Mouse (Mus musculus) macrophage (primary cell): ENCODE data around the gene Gatb. TPM values are rescaled to one million over a fixed set of nuclear protein-coding genes. Genes with fewer than 3 reads are reported as not detected.
"Not testable (repeated sequence)": the region's sequence is repeated elsewhere in the genome, so short reads cannot be mapped to it uniquely, and the experiment has no call there.

ENCODE experiments used
- H3K27ac ChIP-seq: fragments of 350-480 bp; formaldehyde crosslinking; 2 replicates; pipeline ENCODE4 v1.9.0; 2021
- H3K36me3 ChIP-seq: fragments of 350-480 bp; formaldehyde crosslinking; 2 replicates; pipeline ENCODE4 v1.9.0; 2021; ENCODE audit errors: inconsistent target
- H3K4me3 ChIP-seq: fragments of 350-480 bp; formaldehyde crosslinking; 2 replicates; pipeline ENCODE4 v1.9.0; 2021; ENCODE audit errors: inconsistent target
- H3K79me2 ChIP-seq: fragments of 350-480 bp; formaldehyde crosslinking; 2 replicates; pipeline ENCODE4 v1.9.0; 2021; ENCODE audit errors: inconsistent target
- WGBS: methylation state at CpG from one replicate; pipeline ENCODE4 v1.1.7; 2026; ENCODE audit warnings: inconsistent platforms; ENCODE audit not compliant: missing documents; 5-methylcytosine and 5-hydroxymethylcytosine counted together
- polyA plus RNA-seq: library from polyadenylated mRNA; stranded (reverse); fragments of 250-400 nt; gene quantifications from 3 replicates; pipeline ENCODE4 v1.2.4, GENCODE M21; 2018; ENCODE audit warnings: inconsistent platforms
- total RNA-seq, 78 experiments: library from RNA; depleted of rRNA; stranded (reverse); fragments of 250-400 nt; gene quantifications; 1 replicate in 9 of 78; 2 replicates in 24 of 78; 3 replicates in 43 of 78; 4 replicates in 2 of 78; pipeline ENCODE4 v1.2.4; 2018; ENCODE audit warnings: inconsistent platforms in 56 of 78

Gatb gene
- 10 to 100 TPM in 22 of 26 experiments, 1 to 10 TPM in 4; 4.8 to 34.7 (median 20.1) TPM for total RNA-seq (2018; cell fraction: chromatin; rRNA removed)
- total RNA-seq (2018; cell fraction: cytosol; rRNA removed) = 10 to 100 TPM in 3 of 26 experiments, 1 to 10 TPM in 23; 5.5 to 11.7 (median 9.0) TPM
- total RNA-seq (2018; cell fraction: nucleus; rRNA removed) = 10 to 100 TPM in 16 of 26 experiments, 1 to 10 TPM in 10; 4.0 to 29.8 (median 12.2) TPM
- 8.0 to 10.4 TPM (median 8.6 TPM) in 3 replicates for polyA plus RNA-seq

DNA sequence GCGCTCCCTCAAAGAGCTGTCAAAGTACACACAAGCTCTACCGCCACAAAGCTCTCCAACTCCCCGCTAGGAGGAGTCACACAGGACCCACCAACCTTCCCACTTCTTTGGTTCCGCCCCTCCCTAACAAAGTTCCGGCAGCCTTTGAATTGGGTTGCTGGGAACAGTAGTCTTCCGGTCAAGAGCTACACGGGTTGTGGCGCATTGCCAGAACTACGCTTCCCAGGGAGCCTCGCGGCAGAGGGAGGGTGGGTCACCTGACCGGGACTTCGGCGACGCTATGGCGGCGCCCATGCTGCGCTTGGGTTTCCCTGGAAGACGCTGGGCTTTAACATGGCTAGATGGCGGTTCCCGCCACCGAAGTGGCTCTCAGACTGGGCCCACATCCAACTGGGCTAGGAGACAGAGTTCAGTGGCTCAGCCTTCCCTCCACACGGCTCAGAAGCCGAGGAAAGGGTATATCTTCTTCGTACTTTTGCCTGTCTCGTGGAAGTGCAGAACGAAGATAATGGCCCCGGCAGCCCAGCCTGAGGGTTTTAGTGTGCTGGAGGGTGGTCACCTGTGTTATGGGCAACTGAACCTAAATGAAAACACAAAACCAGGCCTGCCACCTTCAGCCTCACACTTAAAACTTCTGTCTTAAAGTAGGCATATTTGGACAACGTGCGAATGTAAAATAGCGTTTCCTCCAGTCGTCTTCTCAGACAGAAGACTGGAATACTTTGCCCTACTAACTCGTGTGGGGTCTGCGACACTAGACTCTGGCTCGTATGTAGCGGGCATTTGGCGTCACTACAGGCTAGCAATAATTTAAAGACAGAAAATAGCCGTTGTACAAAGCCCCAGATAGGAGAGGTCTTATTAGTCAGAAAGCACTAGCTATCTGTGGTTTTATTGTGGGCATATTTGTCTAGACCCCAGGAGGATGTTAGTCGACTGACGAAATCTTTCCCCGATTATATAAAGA lies at the start of gene Gatb:
Gene Gatb (plus strand): TSS at position 256 of the 967 bp plus-strand sequence.
- 2% methylated on average over 41 of the region's 41 CpGs for WGBS
- Histone ChIP-seq H3K4me3 (peak within 1 kb of the TSS; percentile 95), H3K79me2 (no peaks in the 10 kb centered on the region), H3K27ac (peak within 1 kb of the TSS; percentile 67), H3K36me3 (peaks cover 11% of the 10 kb centered on the region; the same call in 1 of the 2 replicates)

DNA sequence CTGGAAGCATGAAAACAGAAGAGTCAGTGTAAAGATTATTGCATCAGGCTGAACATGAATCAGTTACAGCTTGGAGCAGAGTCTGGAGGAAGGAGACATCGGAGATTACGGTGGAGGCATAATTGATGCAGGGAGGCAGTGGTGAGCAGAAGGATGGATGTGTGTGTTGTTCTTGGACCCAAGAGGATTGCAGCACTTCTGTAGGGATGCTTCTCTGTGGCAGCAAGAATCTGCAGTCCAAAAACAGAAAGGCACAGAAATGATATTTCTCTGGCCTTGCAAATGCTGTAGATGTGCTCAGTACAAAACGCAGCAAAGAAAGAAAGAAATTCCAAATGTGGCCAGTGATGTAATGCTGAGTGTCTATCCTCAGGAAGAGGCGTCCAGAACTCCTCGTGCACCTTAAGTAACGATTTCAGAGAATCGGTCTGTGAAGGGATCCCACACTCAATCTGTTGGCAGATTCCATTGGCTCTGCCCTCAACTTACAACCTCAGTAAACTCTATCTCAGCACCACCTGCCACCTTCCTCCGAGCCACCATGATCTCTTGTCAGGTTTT lies 43.2 kb upstream of the Gatb start:
- Histone ChIP-seq H3K36me3 (no peaks in the 10 kb centered on the region), H3K79me2 (no peaks in the 10 kb centered on the region), H3K27ac (no peak overlapping the region), H3K4me3 (no peak overlapping the region)
- WGBS = 98% methylated on average over 8 of the region's 8 CpGs

DNA sequence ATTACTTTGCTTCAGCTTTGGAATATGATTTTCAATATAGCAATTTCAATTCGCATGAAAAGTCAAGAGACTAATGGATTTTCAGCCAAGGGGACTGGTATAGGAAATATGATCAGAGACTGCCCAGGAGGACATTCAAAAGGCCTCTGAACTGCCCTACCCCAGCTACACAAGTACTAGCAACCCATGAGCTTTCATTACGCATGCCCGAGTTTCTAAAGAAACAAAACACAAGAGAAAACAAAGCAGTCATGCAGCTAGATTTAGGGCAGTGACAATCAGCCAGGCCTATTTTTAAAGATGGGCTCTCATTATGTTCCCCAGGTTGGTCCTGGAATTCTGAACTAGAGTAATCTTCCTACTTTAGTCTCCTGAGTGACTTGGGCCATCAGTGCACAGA lies 41.5 kb upstream of the Gatb start:
- 98% methylated on average over 3 of the region's 3 CpGs for WGBS

DNA sequence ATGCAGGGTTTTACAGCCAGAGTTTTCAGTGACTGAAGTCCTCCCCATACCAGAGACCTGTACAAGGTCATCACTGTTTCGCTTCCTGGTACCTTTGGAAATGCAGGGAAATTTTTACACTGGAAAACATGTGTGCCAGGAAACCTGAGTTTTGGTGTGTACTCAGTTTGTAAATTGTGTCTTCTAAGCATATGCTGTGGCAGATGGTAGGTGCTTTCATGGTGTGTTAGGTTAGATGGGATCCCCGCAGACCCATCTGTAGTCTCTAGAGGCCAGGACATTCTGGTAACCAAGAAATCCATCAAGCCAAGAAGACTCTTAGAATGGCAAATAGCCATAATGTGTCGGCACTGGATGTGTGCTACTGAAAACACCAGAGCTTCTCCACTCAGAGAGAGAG lies 38.9 kb upstream of the Gatb start:
- 100% methylated on average over 3 of the region's 3 CpGs for WGBS
- no peaks in the 10 kb centered on the region for H3K36me3 ChIP-seq
- H3K4me3 ChIP-seq = no peak overlapping the region
- H3K79me2 ChIP-seq = no peaks in the 10 kb centered on the region
- H3K27ac ChIP-seq = no peak overlapping the region

More for the DNA sequence above, 41.5 kb upstream of the Gatb start:
- Histone ChIP-seq H3K36me3 (no peaks in the 10 kb centered on the region), H3K79me2 (no peaks in the 10 kb centered on the region), H3K4me3 (no peak overlapping the region), H3K27ac (no peak overlapping the region)

DNA sequence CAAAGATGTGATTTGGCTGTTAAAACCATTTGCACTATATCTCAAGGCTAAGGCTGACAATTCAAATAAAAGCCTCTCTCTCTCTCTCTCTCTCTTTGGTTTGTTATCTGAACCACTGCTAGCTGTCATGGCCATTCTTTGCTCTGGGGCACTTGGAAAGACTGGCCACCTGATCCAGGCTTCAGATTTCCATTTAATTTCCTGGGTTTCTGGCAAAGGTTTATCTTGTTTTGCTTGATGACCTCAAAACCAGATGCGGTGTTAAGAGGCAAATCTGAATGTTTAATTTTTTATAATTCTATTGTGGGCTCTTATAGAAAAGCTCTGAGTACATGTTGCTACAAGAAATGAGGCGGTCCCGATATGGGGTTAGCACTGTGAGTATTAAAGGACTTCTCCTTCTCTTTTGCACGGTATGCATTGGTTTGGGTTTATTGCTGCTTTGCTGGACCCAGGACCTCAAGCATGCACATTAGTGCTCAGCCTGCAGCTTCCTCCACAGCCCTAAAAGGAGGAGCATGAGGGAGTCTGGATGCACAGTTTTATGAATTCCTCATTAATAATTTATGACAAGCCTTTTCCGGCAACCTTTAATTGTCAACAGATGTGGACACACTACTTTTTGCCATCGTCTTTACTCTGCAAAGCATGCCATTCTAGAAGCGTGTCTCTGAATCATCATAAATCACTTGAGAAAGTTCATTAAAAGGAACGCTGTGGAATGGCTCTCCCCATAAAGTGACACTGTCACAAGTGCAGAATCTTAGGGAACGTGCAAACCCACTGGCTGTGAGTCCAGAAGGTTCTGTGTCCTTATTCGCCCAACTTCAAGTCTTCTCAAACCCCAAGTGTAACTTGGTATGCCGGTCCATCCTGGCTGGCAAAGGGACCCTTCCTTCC lies 38.0 kb upstream of the Gatb start:
- Histone ChIP-seq H3K79me2 (no peaks in the 10 kb centered on the region), H3K4me3 (no peak overlapping the region), H3K27ac (no peak overlapping the region), H3K36me3 (no peaks in the 10 kb centered on the region)
- WGBS = 90% methylated on average over 11 of the region's 11 CpGs

DNA sequence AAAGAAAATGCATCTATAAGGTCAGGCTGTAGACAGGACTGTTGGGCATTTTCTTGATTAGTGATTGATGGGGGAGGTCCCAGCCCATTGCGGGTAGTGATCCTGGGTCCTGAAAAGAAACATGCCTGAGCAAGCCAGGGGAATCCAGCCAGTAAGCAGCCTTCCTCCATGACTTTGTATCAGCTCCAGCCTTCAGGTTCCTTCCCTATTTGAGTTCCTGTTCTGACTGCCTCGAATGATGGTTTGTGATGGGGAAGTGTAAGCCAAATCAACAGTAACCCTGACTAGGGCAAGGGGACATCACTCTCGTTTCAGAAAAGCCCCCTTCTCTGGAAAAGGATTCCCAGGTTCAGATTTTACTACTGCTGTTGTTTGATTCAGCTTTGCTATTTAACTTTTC lies 31.2 kb upstream of the Gatb start:
- Histone ChIP-seq H3K79me2 (no peaks in the 10 kb centered on the region), H3K27ac (no peak overlapping the region), H3K4me3 (no peak overlapping the region), H3K36me3 (no peaks in the 10 kb centered on the region)
- WGBS = 2% methylated on average over 3 of the region's 3 CpGs

DNA sequence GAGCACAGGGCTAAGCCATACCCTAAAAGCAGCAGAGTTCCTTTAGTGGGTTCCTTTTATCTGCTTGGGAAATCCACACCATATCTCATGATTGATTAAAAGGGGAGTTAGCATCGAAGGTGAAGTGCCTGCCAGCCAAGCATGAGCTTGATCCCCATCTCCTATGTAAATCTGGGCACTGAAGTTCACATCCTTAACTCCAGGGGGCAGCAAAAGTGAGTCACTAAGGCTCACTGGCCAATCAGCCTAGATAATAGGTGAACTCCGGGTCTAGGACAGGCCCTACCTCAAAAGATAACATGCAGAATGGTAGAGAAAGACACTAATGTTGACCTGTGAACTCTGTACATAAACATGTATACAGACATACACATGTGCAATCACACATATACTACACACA lies 30.3 kb upstream of the Gatb start:
- WGBS = 72% methylated on average over 2 of the region's 2 CpGs
- Histone ChIP-seq H3K4me3 (no peak overlapping the region), H3K36me3 (no peaks in the 10 kb centered on the region), H3K79me2 (no peaks in the 10 kb centered on the region), H3K27ac (no peak overlapping the region)

DNA sequence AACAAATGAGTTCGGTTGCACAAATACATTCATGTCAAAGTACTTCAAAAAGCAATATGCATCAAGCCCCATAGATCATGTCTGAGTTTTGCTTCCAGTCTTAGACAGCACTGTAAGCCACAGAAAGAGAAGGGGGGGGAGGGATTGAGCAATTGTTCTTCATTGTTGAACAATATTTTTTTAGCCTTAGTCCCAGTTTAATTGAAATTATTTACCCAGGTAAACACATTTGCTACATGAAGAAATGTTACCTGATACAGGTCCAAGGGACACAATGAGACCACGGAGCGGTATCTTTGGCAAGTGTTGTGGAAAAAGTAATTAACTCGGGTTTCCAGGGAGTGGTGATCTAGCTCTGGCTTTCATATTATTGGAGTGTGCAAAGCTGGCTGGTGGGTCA lies 23.6 kb upstream of the Gatb start:
- no peak overlapping the region for H3K27ac ChIP-seq
- H3K4me3 ChIP-seq = no peak overlapping the region
- H3K79me2 ChIP-seq = no peaks in the 10 kb centered on the region
- 82% methylated on average over 4 of the region's 4 CpGs for WGBS
- no peaks in the 10 kb centered on the region for H3K36me3 ChIP-seq

DNA sequence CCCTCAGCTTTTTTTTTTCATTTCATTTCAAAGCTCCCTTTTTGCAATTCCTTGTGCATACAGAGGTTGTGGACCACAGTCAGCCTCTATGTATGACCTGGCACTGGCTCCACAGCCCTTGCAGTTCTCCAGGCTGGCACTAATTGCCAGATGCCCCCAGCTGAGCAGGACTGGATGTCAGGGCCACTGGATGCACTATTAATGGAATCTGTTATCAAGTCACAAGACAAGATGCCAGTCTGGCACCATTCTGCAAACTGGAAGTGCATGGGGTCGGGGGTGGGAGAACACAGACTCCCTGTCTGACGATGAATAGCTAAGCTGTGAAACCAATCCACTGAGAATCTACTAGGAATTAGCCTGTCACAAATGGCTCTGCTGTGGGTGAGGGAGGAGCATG lies 22.6 kb upstream of the Gatb start:
- no peaks in the 10 kb centered on the region for H3K36me3 ChIP-seq
- no peaks in the 10 kb centered on the region for H3K79me2 ChIP-seq
- WGBS = 85% methylated on average over 2 of the region's 2 CpGs
- H3K27ac ChIP-seq = no peak overlapping the region
- no peak overlapping the region for H3K4me3 ChIP-seq

DNA sequence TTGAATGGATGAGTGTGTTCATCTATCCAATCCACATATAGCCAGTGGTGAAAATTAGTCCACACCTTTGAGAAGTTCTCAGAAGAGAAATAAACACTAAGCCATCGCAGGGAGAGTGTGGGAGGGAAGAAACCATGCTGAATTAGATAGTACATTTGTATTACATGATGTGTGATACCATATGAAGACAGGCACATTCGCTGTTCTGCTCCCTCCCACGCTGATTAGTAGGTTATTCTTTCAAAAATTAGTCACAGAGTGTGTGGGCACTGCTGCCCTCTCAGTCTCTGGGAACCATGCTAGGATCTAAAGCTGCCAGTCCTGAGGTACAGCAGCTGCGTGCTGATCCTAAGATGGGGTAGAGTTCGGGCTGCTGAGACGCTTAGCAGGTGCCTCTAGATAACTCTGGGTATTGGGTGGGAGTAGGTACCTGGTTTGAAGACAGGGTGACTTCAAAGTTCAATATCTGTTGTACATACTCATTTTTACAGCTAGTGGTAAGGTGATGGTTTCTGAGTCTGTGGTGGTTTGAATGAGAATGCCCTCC lies 20.1 kb upstream of the Gatb start:
- Histone ChIP-seq H3K36me3 (no peaks in the 10 kb centered on the region), H3K27ac (no peak overlapping the region), H3K79me2 (no peaks in the 10 kb centered on the region), H3K4me3 (no peak overlapping the region)
- WGBS = 93% methylated on average over 6 of the region's 6 CpGs

DNA sequence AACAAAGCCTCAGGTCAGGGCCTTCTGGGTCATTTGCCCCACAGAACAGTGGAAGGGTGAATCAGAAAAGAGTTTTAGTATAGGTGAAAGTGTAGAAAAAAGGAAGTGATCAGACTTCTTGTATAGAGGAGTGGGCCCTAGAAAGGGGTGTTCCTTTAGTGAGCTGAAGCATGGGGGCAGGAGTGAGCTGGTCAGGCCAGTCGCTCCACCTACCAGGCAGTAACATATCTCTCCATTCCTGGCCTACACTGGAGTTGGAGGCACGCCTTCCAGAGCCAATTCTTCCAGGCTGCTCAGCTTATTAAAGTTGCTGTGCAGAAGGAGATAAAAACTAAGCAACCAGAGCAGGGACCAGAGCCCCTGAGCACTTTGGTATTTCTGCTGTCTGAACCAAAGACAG lies 9.3 kb upstream of the Gatb start:
- Histone ChIP-seq H3K27ac (no peak overlapping the region), H3K4me3 (no peak overlapping the region), H3K79me2 (no peaks in the 10 kb centered on the region), H3K36me3 (no peaks in the 10 kb centered on the region)
- WGBS = 84% methylated on average over 2 of the region's 2 CpGs

DNA sequence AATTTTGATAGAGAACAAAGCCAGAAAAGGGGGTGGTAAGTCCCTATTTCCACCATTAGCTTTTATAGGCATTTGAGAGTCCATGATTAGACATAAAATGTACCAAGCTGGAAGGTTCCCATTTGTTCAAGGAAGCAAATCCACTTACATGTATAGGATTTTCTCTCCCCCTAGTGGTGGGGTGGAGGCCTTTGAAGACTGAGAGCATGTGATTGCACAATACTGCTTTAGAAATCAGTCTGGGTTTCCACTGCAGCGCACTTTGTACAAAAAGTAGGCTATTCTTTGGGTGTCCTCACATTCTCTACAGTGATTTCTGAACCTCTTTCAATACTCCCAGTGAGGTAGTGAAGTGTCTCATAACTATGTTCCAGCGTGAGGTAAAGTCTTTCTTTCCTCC lies 2.6 kb upstream of the Gatb start:
- no peak overlapping the region for H3K27ac ChIP-seq
- no peak overlapping the region for H3K4me3 ChIP-seq
- no peaks in the 10 kb centered on the region for H3K79me2 ChIP-seq
- H3K36me3 ChIP-seq = no peaks in the 10 kb centered on the region
- 57% methylated on average over 2 of the region's 2 CpGs for WGBS

DNA sequence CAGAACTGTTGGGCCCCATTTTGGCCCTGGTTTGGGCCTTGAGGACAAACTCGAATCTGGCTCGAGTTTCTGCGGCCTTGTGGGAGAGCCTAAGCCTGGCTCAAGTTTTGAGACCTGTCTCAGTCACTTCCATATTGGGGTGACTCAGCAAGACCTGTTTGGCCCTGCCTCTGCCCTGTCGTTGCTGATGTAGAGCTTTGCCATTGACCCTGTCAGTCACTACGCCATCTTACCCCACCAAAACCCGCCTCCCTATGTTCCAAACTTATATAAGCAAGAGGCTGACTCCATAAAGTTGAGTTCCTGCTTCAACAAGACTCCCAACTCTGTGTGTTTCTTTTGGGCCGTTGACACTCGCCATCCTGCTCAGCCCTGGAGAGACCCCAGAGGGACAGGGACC lies 1.4 kb upstream of the Gatb start:
- H3K36me3 ChIP-seq, H3K27ac ChIP-seq, H3K79me2 ChIP-seq, H3K4me3 ChIP-seq: not testable (repeated sequence)
- WGBS = 92% methylated on average over 8 of the region's 8 CpGs
